29 mouse cellular contexts compared by ENCODE assay signal in the genomic region with DNA sequence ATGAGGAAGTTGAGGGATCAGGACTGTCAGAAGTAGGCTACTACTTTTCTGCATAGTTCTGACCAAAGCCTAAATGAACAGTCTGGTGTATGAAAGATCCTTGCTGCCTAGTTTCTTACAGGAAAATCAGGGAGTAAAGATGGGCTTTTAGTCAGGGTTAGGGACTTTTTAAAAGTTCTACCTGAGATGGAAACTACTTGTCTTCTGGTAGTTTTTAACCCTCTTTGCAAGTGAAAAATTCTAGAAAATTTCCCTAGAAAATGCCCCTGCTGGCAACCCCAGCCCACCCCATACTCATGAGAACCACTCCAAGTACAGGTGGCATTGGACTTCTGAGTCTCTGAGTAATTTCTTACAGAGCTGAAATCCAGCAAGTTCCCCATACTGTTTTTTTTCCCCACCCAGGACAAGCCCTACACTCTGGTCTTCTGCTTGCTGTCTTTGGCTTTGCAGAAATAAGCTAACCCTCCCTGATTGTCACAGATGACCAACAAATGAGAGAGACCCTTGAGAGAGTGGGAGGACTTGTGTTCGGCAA.
"Had no signal": no experiment of that assay in that cellular context is flagged by ENCODE, and none has a peak within 500 bp of the region (broad histone marks: within the 10 kb centered on the region; RNA-seq: fewer than 3 reads in every experiment).

No protein-coding gene starts in this region.

- H3K4me1 ChIP-seq: limb, embryonic 10.5 days; liver, embryonic 12.5 days; liver, embryonic 13.5 days; liver, embryonic 15.5 days; lung, embryonic 15.5 days; midbrain, embryonic 15.5 days had no signal

- H3K9ac ChIP-seq: limb, embryonic 12.5 days; limb, embryonic 13.5 days; limb, embryonic 15.5 days; liver, embryonic 12.5 days; liver, embryonic 13.5 days; liver, embryonic 14.5 days; liver, embryonic 15.5 days; liver, postnatal 0 days; lung, embryonic 14.5 days; lung, embryonic 15.5 days; midbrain, embryonic 12.5 days; midbrain, embryonic 13.5 days; midbrain, embryonic 15.5 days had no signal

- H3K36me3 ChIP-seq: limb, embryonic 10.5 days; limb, embryonic 12.5 days; limb, embryonic 13.5 days; limb, embryonic 15.5 days; liver, embryonic 12.5 days; liver, embryonic 13.5 days; liver, embryonic 15.5 days; lung, embryonic 15.5 days; midbrain, embryonic 10.5 days; midbrain, embryonic 12.5 days; midbrain, embryonic 13.5 days; midbrain, embryonic 15.5 days had no signal

- H3K4me2 ChIP-seq: limb, embryonic 12.5 days; limb, embryonic 13.5 days; limb, embryonic 15.5 days; liver, embryonic 11.5 days; liver, embryonic 12.5 days; liver, embryonic 13.5 days; liver, embryonic 15.5 days; lung, embryonic 14.5 days; lung, embryonic 15.5 days; midbrain, embryonic 11.5 days; midbrain, embryonic 12.5 days; midbrain, embryonic 13.5 days; midbrain, embryonic 15.5 days had no signal

- H3K27me3 ChIP-seq: limb, embryonic 12.5 days; limb, embryonic 13.5 days; limb, embryonic 15.5 days; liver, embryonic 12.5 days; liver, embryonic 13.5 days; liver, embryonic 15.5 days; lung, embryonic 15.5 days; midbrain, embryonic 12.5 days; midbrain, embryonic 13.5 days; midbrain, embryonic 15.5 days had no signal

- H3K9me3 ChIP-seq: limb, embryonic 10.5 days; limb, embryonic 12.5 days; limb, embryonic 13.5 days; limb, embryonic 15.5 days; liver, embryonic 12.5 days; liver, embryonic 13.5 days; liver, embryonic 15.5 days; lung, embryonic 15.5 days; megakaryocyte, embryonic 14.5 days; midbrain, embryonic 10.5 days; midbrain, embryonic 12.5 days; midbrain, embryonic 13.5 days; midbrain, embryonic 15.5 days had no signal

- DNase-seq: left cerebral cortex, postnatal 4 days; liver; liver, embryonic 13.5 days; liver, postnatal 0 days; lung, adult 18-20 months; lung, adult 2 months; lung, embryonic 14.5 days; lung, postnatal 10 days; lung, postnatal 14 days; lung, postnatal 36 days; lung, postnatal 4 days; midbrain, embryonic 14.5 days had no signal

- H3K4me3 ChIP-seq: limb, embryonic 10.5 days; limb, embryonic 12.5 days; limb, embryonic 13.5 days; limb, embryonic 15.5 days; liver, embryonic 12.5 days; liver, embryonic 13.5 days; liver, embryonic 15.5 days; lung, embryonic 15.5 days; megakaryocyte, embryonic 14.5 days; midbrain, embryonic 10.5 days; midbrain, embryonic 12.5 days; midbrain, embryonic 13.5 days; midbrain, embryonic 15.5 days; myocyte had no signal

- H3K27ac ChIP-seq: limb, embryonic 10.5 days; limb, embryonic 12.5 days; limb, embryonic 13.5 days; limb, embryonic 15.5 days; liver, embryonic 12.5 days; liver, embryonic 13.5 days; liver, embryonic 14.5 days; liver, embryonic 15.5 days; lung, embryonic 15.5 days; macrophage; midbrain, embryonic 10.5 days; midbrain, embryonic 12.5 days; midbrain, embryonic 13.5 days; midbrain, embryonic 15.5 days had no signal
